Mouse (Mus musculus) MEL (cell line): ENCODE measurements around the gene Zbtb34. TPM values are rescaled to one million over a fixed set of nuclear protein-coding genes. Genes with fewer than 3 reads are reported as not detected.

Source experiments
- DNase-seq: peaks from one replicate; pipeline ENCODE4 v3.0.0; 2011; ENCODE audit warnings: low read depth, low spot score
- H3K27ac ChIP-seq: 2 replicates; pipeline ENCODE4 v1.5.1; 2012; ENCODE audit warnings: low read depth, mild to moderate bottlenecking, control low read depth, low read length, moderate library complexity; ENCODE audit not compliant: control insufficient read depth
- H3K27me3 ChIP-seq, 2 experiments: fragments of 150-350 bp in 1 of 2; sonication (generic) in 1 of 2; 2 replicates each; pipeline ENCODE4 v1.6.1; 2012; ENCODE audit warnings: low read length in 2 of 2, mild to moderate bottlenecking in 2 of 2, improper control_type of control experiment in 1 of 2, moderate library complexity in 1 of 2; ENCODE audit not compliant: insufficient read depth in 2 of 2, control insufficient read depth in 1 of 2
- H3K36me3 ChIP-seq, 2 experiments: 2 replicates each; pipeline ENCODE4 v1.6.1; 2012 to 2014; ENCODE audit warnings: low read length in 2 of 2, improper control_type of control experiment in 1 of 2, inconsistent platforms in 1 of 2, mild to moderate bottlenecking in 1 of 2; ENCODE audit not compliant: insufficient read depth in 2 of 2, control insufficient read depth in 1 of 2
- H3K4me1 ChIP-seq, 2 experiments: fragments of 150-350 bp in 1 of 2; sonication (generic) in 1 of 2; 2 replicates each; pipeline ENCODE4 v1.6.1; 2012; ENCODE audit warnings: low read length in 2 of 2, improper control_type of control experiment in 1 of 2, mild to moderate bottlenecking in 1 of 2; ENCODE audit not compliant: insufficient read depth in 2 of 2, control insufficient read depth in 1 of 2
- H3K4me3 ChIP-seq, 2 experiments: fragments of 150-350 bp in 1 of 2; sonication (generic) in 1 of 2; 2 replicates each; pipeline ENCODE4 v1.5.1; 2012; ENCODE audit warnings: low read depth in 2 of 2, low read length in 2 of 2, mild to moderate bottlenecking in 2 of 2, moderate library complexity in 2 of 2, control low read depth in 1 of 2, improper control_type of control experiment in 1 of 2; ENCODE audit not compliant: control insufficient read depth in 1 of 2, insufficient read depth in 1 of 2
- H3K79me2 ChIP-seq: 2 replicates; pipeline ENCODE4 v1.6.1; 2012; ENCODE audit warnings: mild to moderate bottlenecking, low read length, moderate library complexity; ENCODE audit not compliant: control insufficient read depth, poor library complexity, insufficient read depth
- H3K9ac ChIP-seq: 2 replicates; pipeline ENCODE4 v1.6.1; 2012; ENCODE audit warnings: low read depth, mild to moderate bottlenecking, control low read depth, low read length, moderate library complexity; ENCODE audit not compliant: control insufficient read depth, poor library complexity, severe bottlenecking
- H3K9me3 ChIP-seq: fragments of 150-350 bp; sonication (generic); replicated peaks from 2 replicates; pipeline ENCODE4 v1.6.1; 2012; ENCODE audit warnings: mild to moderate bottlenecking, low read length, improper control_type of control experiment, moderate library complexity; ENCODE audit not compliant: insufficient read depth
- BHLHE40 ChIP-seq: IDR thresholded peaks from 2 replicates; pipeline ENCODE4 v1.6.1; 2012; ENCODE audit warnings: low read depth, mild to moderate bottlenecking, inconsistent platforms, low read length, improper control_type of control experiment, borderline replicate concordance
- CHD1 ChIP-seq: IDR thresholded peaks from 2 replicates; pipeline ENCODE4 v1.6.1; 2012; ENCODE audit warnings: low read depth, mild to moderate bottlenecking, inconsistent platforms, low read length, improper control_type of control experiment
- CHD2 ChIP-seq: IDR thresholded peaks from 2 replicates; pipeline ENCODE4 v1.6.1; 2011; ENCODE audit warnings: low read length, improper control_type of control experiment
- CTCF ChIP-seq, 3 experiments: IDR thresholded peaks in 2 of 3; conservative IDR thresholded peaks in 1 of 3; 2 replicates each; pipeline ENCODE4 v1.5.1; 2011 to 2012; ENCODE audit warnings: low read length in 3 of 3, low read depth in 2 of 3, mild to moderate bottlenecking in 2 of 3, improper control_type of control experiment in 1 of 3, inconsistent platforms in 1 of 3, mixed read lengths in 1 of 3, moderate library complexity in 1 of 3; ENCODE audit not compliant: control insufficient read depth in 1 of 3, insufficient read depth in 1 of 3, poor library complexity in 1 of 3, severe bottlenecking in 1 of 3
- E2F4 ChIP-seq: IDR thresholded peaks from 2 replicates; pipeline ENCODE4 v1.6.1; 2011; ENCODE audit warnings: low read depth, low read length, improper control_type of control experiment, borderline replicate concordance
- ELF1 ChIP-seq: IDR thresholded peaks from 2 replicates; pipeline ENCODE4 v1.6.1; 2014; ENCODE audit warnings: low read depth, mild to moderate bottlenecking, inconsistent platforms, low read length, improper control_type of control experiment, moderate library complexity
- EP300 ChIP-seq, 2 experiments: IDR thresholded peaks; 2 replicates each; pipeline ENCODE4 v1.6.1; 2011; ENCODE audit warnings: improper control_type of control experiment in 2 of 2, low read length in 2 of 2, low read depth in 1 of 2, mild to moderate bottlenecking in 1 of 2
- ETS1 ChIP-seq: IDR thresholded peaks from 2 replicates; pipeline ENCODE4 v1.6.1; 2012; ENCODE audit warnings: low read depth, mild to moderate bottlenecking, inconsistent platforms, low read length, improper control_type of control experiment, moderate library complexity
- GATA1 ChIP-seq: IDR thresholded peaks from 2 replicates; pipeline ENCODE4 v1.6.1; 2011; ENCODE audit warnings: low read depth, low read length, improper control_type of control experiment
- HCFC1 ChIP-seq: IDR thresholded peaks from 2 replicates; pipeline ENCODE4 v1.6.1; 2012; ENCODE audit warnings: low read depth, mild to moderate bottlenecking, inconsistent platforms, low read length, improper control_type of control experiment, moderate library complexity
- JUND ChIP-seq: IDR thresholded peaks from 2 replicates; pipeline ENCODE4 v1.6.1; 2011; ENCODE audit warnings: low read depth, mild to moderate bottlenecking, improper control_type of control experiment, low read length
- KAT2A ChIP-seq: conservative IDR thresholded peaks from 2 replicates; pipeline ENCODE4 v1.6.1; 2012; ENCODE audit warnings: low read depth, low read length, improper control_type of control experiment, inconsistent platforms
- MAFK ChIP-seq: IDR thresholded peaks from 2 replicates; pipeline ENCODE4 v1.6.1; 2011; ENCODE audit warnings: low read depth, mild to moderate bottlenecking, low read length, improper control_type of control experiment, borderline replicate concordance
- MAX ChIP-seq: IDR thresholded peaks from 2 replicates; pipeline ENCODE4 v1.6.1; 2011; ENCODE audit warnings: low read length, improper control_type of control experiment
- MAZ ChIP-seq: IDR thresholded peaks from 2 replicates; pipeline ENCODE4 v1.6.1; 2012; ENCODE audit warnings: low read depth, mild to moderate bottlenecking, inconsistent platforms, low read length, improper control_type of control experiment
- MXI1 ChIP-seq: IDR thresholded peaks from 2 replicates; pipeline ENCODE4 v1.6.1; 2011; ENCODE audit warnings: mild to moderate bottlenecking, low read depth, low read length, improper control_type of control experiment
- MYB ChIP-seq: IDR thresholded peaks from 2 replicates; pipeline ENCODE4 v1.6.1; 2011; ENCODE audit warnings: mild to moderate bottlenecking, low read depth, low read length, improper control_type of control experiment
- MYC ChIP-seq: IDR thresholded peaks from 2 replicates; pipeline ENCODE4 v1.6.1; 2011; ENCODE audit warnings: low read depth, mild to moderate bottlenecking, low read length, improper control_type of control experiment, moderate library complexity
- NELFE ChIP-seq: IDR thresholded peaks from 2 replicates; pipeline ENCODE4 v1.6.1; 2011; ENCODE audit warnings: low read depth, low read length, improper control_type of control experiment
- NRF1 ChIP-seq: IDR thresholded peaks from 2 replicates; pipeline ENCODE4 v1.6.1; 2014; ENCODE audit warnings: low read depth, mild to moderate bottlenecking, inconsistent platforms, low read length, improper control_type of control experiment, moderate library complexity; ENCODE audit not compliant: poor library complexity, insufficient read depth, severe bottlenecking
- POLR2A ChIP-seq, 2 experiments: IDR thresholded peaks; 2 replicates each; pipeline ENCODE4 v1.6.1; 2011 to 2012; ENCODE audit warnings: low read length in 2 of 2, mild to moderate bottlenecking in 2 of 2, control low read depth in 1 of 2, improper control_type of control experiment in 1 of 2, low read depth in 1 of 2, moderate library complexity in 1 of 2; ENCODE audit not compliant: control insufficient read depth in 1 of 2, insufficient read depth in 1 of 2, poor library complexity in 1 of 2
- POLR2AphosphoS2 ChIP-seq: IDR thresholded peaks from 2 replicates; pipeline ENCODE4 v1.6.1; 2011; ENCODE audit warnings: low read length, improper control_type of control experiment
- POLR2AphosphoS5 ChIP-seq: IDR thresholded peaks from 2 replicates; pipeline ENCODE4 v1.6.1; 2012; ENCODE audit warnings: low read depth, borderline replicate concordance, mild to moderate bottlenecking, inconsistent platforms, low read length, moderate library complexity, mixed read lengths
- RAD21 ChIP-seq: IDR thresholded peaks from 2 replicates; pipeline ENCODE4 v1.6.1; 2011; ENCODE audit warnings: mild to moderate bottlenecking, low read depth, low read length, improper control_type of control experiment
- RCOR1 ChIP-seq: IDR thresholded peaks from 2 replicates; pipeline ENCODE4 v1.6.1; 2012; ENCODE audit warnings: low read depth, mild to moderate bottlenecking, inconsistent platforms, low read length, improper control_type of control experiment
- SIN3A ChIP-seq: IDR thresholded peaks from 2 replicates; pipeline ENCODE4 v1.6.1; 2012; ENCODE audit warnings: low read length, improper control_type of control experiment, inconsistent platforms
- SMC3 ChIP-seq: IDR thresholded peaks from 2 replicates; pipeline ENCODE4 v1.6.1; 2011; ENCODE audit warnings: low read depth, low read length, improper control_type of control experiment
- TAL1 ChIP-seq: IDR thresholded peaks from 2 replicates; pipeline ENCODE4 v1.6.1; 2012; ENCODE audit warnings: mild to moderate bottlenecking, inconsistent platforms, low read length, moderate library complexity, mixed read lengths
- TBP ChIP-seq: IDR thresholded peaks from 2 replicates; pipeline ENCODE4 v1.8.0; 2011; ENCODE audit warnings: low read depth, low read length, improper control_type of control experiment
- TCF12 ChIP-seq: IDR thresholded peaks from 2 replicates; pipeline ENCODE4 v1.6.1; 2014; ENCODE audit warnings: low read depth, mild to moderate bottlenecking, inconsistent platforms, low read length, improper control_type of control experiment, moderate library complexity
- UBTF ChIP-seq: IDR thresholded peaks from 2 replicates; pipeline ENCODE4 v1.6.1; 2012; ENCODE audit warnings: low read depth, mild to moderate bottlenecking, inconsistent platforms, low read length, improper control_type of control experiment, moderate library complexity, borderline replicate concordance; ENCODE audit not compliant: insufficient read depth
- USF1 ChIP-seq: IDR thresholded peaks from 2 replicates; pipeline ENCODE4 v1.6.1; 2014; ENCODE audit warnings: low read depth, mild to moderate bottlenecking, inconsistent platforms, low read length, improper control_type of control experiment, moderate library complexity
- ZC3H11A ChIP-seq: IDR thresholded peaks from 2 replicates; pipeline ENCODE4 v1.6.1; 2012; ENCODE audit warnings: low read depth, mild to moderate bottlenecking, inconsistent platforms, low read length, improper control_type of control experiment
- ZKSCAN1 ChIP-seq: IDR thresholded peaks from 2 replicates; pipeline ENCODE4 v1.6.1; 2012; ENCODE audit warnings: low read depth, mild to moderate bottlenecking, inconsistent platforms, low read length, improper control_type of control experiment, moderate library complexity
- ZMIZ1 ChIP-seq: IDR thresholded peaks from 2 replicates; pipeline ENCODE4 v1.6.1; 2012; ENCODE audit warnings: low read depth, mild to moderate bottlenecking, inconsistent platforms, low read length, improper control_type of control experiment, moderate library complexity
- ZNF384 ChIP-seq: IDR thresholded peaks from 2 replicates; pipeline ENCODE4 v1.6.1; 2012; ENCODE audit warnings: low read depth, mild to moderate bottlenecking, inconsistent platforms, low read length, improper control_type of control experiment
- polyA plus RNA-seq, 2 experiments: library from polyadenylated mRNA; stranded (reverse) in 1 of 2; unstranded in 1 of 2; fragments of >175 nt in 1 of 2; fragments of >200 nt in 1 of 2; gene quantifications; 2 replicates each; pipeline versions ENCODE4 v1.2.1 to v1.2.4; 2012; ENCODE audit warnings: low replicate concordance in 2 of 2, low read depth in 1 of 2; ENCODE audit not compliant: insufficient read length in 2 of 2, insufficient read depth in 1 of 2, missing spikeins in 1 of 2
- total RNA-seq: library from RNA; depleted of rRNA; stranded (reverse); fragments of 300-350 nt; gene quantifications from 2 replicates; pipeline ENCODE4 v1.2.3, GENCODE M21; 2012

Gene Zbtb34
- total and polyA plus RNA-seq, 3 experiments = 9.6 to 10.1 TPM; not detected in 1

DNA sequence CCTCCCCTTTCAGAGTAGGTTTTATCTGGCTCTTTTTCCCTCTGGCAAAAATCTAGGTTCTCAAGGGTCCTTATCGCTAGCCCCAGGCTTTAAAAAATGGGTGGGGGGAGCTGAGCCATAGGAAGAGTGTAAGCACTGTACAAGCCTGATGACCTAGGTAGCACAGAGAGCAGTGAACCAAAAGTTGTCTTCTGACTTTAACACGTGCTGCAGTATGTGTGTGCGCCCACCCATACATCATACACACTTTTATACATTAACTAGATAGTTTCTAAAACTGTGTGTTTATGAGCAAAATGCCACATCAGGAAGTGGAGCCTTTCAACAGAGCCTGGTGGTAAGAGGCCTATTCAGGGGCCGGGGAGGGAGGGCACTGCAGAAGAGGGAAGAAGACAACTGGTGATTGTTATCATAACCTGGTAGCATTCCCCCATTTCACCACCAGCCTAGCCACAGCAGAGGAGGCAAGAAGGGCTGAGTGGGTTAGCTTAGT lies 27.6 kb downstream of the Zbtb34 start:
- Histone ChIP-seq H3K36me3 (peaks cover 0 to 26% of the 10 kb centered on the region in 2 experiments; a peak in 2 of 4 replicates), H3K4me3 (peak overlapping the region; percentile 15 to 22; a peak in 3 of 4 replicates), H3K27me3 (no peaks in the 10 kb centered on the region), H3K4me1 (peaks cover 15 to 30% of the 10 kb centered on the region in 2 experiments), H3K27ac (peak overlapping the region; percentile 84), H3K9ac (peak overlapping the region; percentile 39), H3K9me3 (no peaks in the 10 kb centered on the region), H3K79me2 (no peaks in the 10 kb centered on the region)
- no peak for TF ChIP-seq NRF1
- TF ChIP-seq UBTF = 0 out of 2 replicates have a peak, but pooled peaks have one; percentile 44
- peak; percentile 28 for TF ChIP-seq TBP
- peak; percentile 76 for TF ChIP-seq SIN3A
- TF ChIP-seq POLR2AphosphoS5 = no peak
- TF ChIP-seq CHD1 = no peak
- no peak for TF ChIP-seq CTCF (IDR thresholded peaks at IDR 0.05 in 2 of 3, conservative IDR thresholded peaks at IDR 0.05 in 1 of 3; ENCODE audit: control insufficient read depth in 1 of 3, insufficient read depth in 1 of 3, low read depth in 2 of 3, low read length in 3 of 3, poor library complexity in 1 of 3, severe bottlenecking in 1 of 3)
- no peak for TF ChIP-seq NELFE
- TF ChIP-seq MAFK = no peak
- 0 out of 2 replicates have a peak, but pooled peaks have one; percentile 60 for TF ChIP-seq ZMIZ1
- TF ChIP-seq KAT2A = peak; percentile 41; the same call in 1 of the 2 replicates
- peak in 1 of 2 experiments; percentile 72; a peak in 3 of 4 replicates for TF ChIP-seq EP300 (IDR thresholded peaks at IDR 0.05; ENCODE audit: low read depth in 1 of 2, low read length in 2 of 2)
- no peak for TF ChIP-seq JUND
- peak; percentile 62; the same call in 1 of the 2 replicates for TF ChIP-seq RCOR1
- peak; percentile 56 for TF ChIP-seq ETS1
- TF ChIP-seq TAL1 = peak; percentile 51
- TF ChIP-seq MYC = no peak
- TF ChIP-seq ZKSCAN1 = no peak
- TF ChIP-seq MAX = peak; percentile 83
- no peak for TF ChIP-seq CHD2
- TF ChIP-seq POLR2A (IDR thresholded peaks at IDR 0.05; ENCODE audit: control insufficient read depth in 1 of 2, insufficient read depth in 1 of 2, low read depth in 1 of 2, low read length in 2 of 2, poor library complexity in 1 of 2) = 0 out of 4 replicates have a peak, but pooled peaks have one; percentile 15 to 27
- 0 out of 2 replicates have a peak, but pooled peaks have one; percentile 13 for TF ChIP-seq MYB
- peak; percentile 70 for TF ChIP-seq ELF1
- TF ChIP-seq BHLHE40 = peak; percentile 75
- TF ChIP-seq RAD21 = no peak
- no peak for TF ChIP-seq E2F4
- TF ChIP-seq MXI1 = 0 out of 2 replicates have a peak, but pooled peaks have one; percentile 39
- no peak for TF ChIP-seq SMC3
- peak; percentile 78 for TF ChIP-seq MAZ
- TF ChIP-seq ZC3H11A = no peak
- TF ChIP-seq POLR2AphosphoS2 = 0 out of 2 replicates have a peak, but pooled peaks have one; percentile 40
- TF ChIP-seq ZNF384 = no peak; the same call in 1 of the 2 replicates
- peak; percentile 36; the same call in 1 of the 2 replicates for TF ChIP-seq USF1
- 0 out of 2 replicates have a peak, but pooled peaks have one; percentile 38 for TF ChIP-seq HCFC1
- peak; percentile 76 for TF ChIP-seq TCF12
- peak; percentile 30 for TF ChIP-seq GATA1
- peak; percentile 84 for DNase-seq
